Mouse (Mus musculus) gastrocnemius, adult 18-20 months (tissue): ENCODE data around the gene Gm9736. TPM values are rescaled to one million over a fixed set of nuclear protein-coding genes. Genes with fewer than 3 reads are reported as not detected.
"Not testable (repeated sequence)": the region's sequence is repeated elsewhere in the genome, so short reads cannot be mapped to it uniquely, and the experiment has no call there.

Experiments
- DNase-seq: peaks from one replicate; pipeline ENCODE4 v3.0.0; 2021; ENCODE audit warnings: low spot score
- long read RNA-seq, 2 experiments: library from polyadenylated mRNA; stranded (forward); transcript quantifications; one replicate each; pipeline ENCODE4 v2.0.0; 2021
- total RNA-seq, 2 experiments: library from RNA; stranded (reverse); gene quantifications; 2 replicates each; pipeline ENCODE4 v1.2.3; 2021

Gene Gm9736
- total RNA-seq, result not detected
- long read RNA-seq, experiment 1, result 0 reads
- long read RNA-seq, experiment 2, result 0 reads

DNA sequence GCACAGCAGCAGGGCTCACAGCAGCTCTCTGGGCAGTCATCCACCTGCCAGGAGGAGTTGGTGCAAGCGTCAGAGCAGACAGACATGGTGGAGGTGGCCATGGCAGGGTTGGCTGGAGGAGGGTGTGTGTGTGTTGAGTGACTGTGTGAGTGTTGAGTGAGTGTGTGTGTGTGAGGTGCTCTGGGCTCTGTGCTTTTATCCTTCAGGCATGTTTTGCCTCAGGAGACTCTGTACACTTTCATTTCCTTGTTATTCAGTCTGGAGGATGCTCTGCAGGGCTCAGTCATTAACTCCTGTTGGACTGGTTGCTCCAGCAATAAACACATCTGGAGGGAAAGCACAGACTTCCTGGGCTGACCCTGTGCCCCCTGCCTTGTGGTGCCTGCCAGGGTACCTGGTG is at the start of gene Gm9736:
Gene Gm9736, minus strand, starts transcription at position 101 of the 400 bp plus-strand sequence.
- DNase-seq, result not testable (repeated sequence)

DNA sequence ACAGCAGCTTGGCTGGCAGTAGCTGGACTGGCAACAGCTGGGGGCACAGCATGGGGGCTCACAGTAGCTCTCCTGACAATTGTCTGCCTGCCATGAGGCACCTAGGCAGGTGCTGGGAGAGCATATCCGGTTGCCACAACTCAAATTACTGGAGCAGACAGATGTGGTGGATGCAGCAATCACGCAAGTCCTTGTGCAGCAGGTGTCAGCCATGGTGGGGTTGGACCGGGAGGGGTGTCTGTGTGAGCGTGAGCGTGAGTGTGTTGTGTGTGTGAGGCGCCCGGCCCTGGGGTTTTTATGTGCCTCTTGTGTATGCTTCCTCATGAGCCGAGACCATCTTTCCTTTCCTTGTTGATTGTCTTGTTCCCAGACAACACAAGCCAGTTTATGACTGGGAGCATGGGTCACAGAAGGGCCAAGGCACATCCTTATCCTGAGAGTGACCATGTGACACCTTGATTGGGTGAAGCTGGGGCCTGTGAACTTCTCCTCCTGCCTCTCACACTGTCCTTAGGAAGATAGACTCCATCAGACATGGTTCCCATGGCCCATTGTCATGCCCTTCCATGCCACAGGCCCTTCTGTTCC is 47.9 kb upstream of the Gm9736 start, which contains the start of gene Gm19668:
Gene Gm19668, minus strand, starts transcription at position 213 of the 588 bp plus-strand sequence.
- no peak for DNase-seq

DNA sequence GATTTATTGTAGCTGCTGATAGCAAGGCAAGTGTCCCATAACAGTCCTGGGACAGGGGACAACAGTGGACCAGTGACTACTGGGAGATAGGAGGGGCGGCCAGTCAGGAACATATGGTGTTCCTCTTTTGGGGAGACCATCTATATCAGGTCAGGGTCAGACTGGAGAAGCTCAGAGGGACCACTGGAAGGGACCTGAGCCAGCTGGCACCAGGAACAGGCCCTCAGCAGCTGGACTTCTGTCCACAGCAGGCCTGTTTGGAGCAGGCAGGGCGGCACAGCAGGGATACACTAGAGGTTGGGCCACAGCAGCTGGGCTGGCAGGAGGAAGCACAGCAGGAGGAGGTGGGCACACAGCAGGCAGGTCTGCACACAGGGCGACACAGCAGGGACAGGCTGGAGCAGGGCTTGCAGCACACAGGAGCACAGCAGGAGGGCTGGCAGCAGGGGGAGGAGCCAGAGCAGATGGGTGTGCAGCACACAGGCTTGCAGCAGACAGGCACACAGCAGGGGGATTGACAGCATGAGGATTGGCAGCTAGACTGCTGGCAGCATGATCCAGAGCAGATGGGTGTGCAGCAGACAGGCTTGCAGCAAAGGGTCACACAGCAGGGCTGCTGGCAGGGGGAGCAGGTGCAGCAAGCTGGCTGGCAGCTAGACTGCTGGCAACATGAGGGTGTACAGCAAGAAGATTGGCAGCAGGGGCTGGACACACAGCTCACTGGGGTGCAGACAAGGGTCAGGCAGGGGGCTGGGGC is 47.2 kb upstream of the Gm9736 start:
- not testable (repeated sequence) for DNase-seq

DNA sequence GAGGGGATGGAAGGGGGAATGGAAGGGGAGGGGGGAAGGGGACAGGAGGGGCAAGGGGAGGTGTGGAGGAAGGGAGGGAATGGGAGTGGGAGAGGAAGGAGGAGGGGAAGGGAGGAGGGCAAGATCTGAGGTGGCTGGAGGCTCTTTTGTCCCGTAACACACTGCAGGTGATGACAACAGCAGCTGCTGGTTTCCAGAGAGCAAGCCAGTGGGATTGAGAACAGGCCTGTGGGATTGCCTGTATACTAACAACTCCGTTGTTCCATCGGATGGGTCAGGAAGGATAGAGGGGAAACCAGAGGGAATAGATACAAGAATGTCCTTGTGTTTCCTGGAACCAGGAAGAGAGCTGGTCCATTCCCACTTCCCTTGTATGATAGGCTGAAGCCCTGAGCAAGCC is 46.5 kb upstream of the Gm9736 start:
- DNase-seq, result no peak

DNA sequence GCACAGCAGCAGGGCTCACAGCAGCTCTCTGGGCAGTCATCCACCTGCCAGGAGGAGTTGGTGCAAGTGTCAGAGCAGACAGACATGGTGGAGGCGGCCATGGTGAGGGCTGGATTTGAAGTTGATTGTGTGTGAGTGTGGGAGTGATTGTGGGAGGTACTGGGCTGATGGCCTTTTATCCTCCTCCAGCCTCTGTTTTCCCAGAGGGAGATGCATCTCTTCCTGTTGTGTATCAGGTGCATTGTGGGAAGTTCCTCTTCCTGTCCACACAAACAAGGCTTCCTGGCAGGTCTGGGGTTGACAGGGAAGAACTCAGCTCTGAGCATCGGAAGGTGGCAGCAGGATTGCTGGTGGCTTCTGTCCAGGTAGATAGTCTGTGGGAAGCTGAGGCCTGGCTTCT is 43.8 kb upstream of the Gm9736 start, which contains the start of gene Gm9639:
Gene Gm9639, minus strand, starts transcription at position 101 of the 400 bp plus-strand sequence.
- DNase-seq, result no peak

DNA sequence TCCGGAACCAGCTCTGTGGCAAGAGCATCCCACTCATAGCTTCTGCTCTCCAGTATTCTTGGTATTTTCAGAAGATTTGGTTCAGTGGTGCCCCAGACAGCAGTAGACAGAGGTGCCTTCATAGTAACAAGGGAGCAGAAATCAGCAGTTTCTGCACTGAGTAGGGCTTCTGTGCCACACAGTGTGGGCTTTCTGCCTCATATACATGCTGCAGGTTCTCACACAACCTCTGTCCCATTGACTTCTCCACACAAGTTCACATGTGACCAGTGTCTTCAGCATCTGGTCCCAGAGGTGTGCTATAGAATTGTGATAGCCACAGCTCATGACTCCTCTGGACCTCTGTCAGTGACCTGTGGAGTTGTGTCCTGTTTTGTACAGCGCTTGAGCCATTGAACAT is 37.5 kb upstream of the Gm9736 start:
- DNase-seq, result no peak

DNA sequence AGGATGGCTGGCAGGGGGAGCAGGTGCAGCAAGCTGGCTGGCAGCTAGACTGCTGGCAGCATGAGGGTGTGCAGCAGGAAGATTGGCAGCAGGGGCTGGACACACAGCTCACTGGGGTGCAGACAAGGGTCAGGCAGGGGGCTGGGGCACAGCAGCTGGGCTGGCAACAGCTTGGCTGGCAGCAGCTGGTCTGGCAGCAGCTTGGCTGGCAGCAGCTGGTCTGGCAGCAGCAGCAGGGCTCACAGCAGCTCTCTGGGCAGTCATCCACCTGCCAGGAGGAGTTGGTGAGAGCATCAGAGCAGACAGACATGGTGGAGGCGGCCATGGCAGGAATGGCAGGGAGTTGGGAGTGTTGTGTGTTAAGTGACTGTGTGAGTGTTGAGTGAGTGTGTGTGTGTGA is 36.7 kb upstream of the Gm9736 start, which contains the start of gene Gm7137:
Gene Gm7137, minus strand, starts transcription at position 325 of the 400 bp plus-strand sequence.
- DNase-seq, result not testable (repeated sequence)

DNA sequence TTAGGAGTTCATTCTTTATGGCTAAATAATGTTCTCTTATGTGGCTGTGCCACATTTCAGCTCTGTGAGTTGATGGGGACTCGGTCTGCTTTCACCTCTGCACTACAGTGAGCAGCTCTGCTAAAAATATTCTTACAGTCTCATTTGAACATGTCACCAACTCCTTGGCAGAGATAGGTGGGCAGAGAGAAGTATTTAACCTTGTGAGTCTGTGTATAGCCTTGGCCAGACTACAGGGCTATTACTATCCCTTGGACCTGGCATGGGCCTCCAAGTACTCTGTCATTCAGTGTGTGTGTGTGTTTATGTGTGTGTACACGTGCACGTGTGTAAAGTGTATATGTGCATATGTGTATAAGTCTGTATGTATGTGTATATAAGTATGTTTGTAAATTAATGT is 32.2 kb upstream of the Gm9736 start:
- DNase-seq, result not testable (repeated sequence)

DNA sequence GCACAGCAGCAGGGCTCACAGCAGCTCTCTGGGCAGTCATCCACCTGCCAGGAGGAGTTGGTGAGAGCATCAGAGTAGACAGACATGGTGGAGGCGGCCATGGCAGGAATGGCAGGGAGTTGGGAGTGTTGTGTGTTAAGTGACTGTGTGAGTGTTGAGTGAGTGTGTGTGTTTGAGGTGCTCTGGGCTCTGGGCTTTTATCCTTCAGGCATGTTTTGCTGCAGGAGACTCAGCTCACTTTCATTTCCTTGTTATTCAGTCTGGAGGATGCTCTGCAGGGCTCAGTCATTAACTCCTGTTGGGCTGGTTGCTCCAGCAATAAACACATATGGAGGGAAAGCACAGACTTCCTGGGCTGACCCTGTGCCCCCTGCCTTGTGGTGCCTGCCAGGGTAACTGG is 31.3 kb upstream of the Gm9736 start, which contains the start of gene Gm3250:
Gene Gm3250, minus strand, starts transcription at position 101 of the 400 bp plus-strand sequence.
- not testable (repeated sequence) for DNase-seq

DNA sequence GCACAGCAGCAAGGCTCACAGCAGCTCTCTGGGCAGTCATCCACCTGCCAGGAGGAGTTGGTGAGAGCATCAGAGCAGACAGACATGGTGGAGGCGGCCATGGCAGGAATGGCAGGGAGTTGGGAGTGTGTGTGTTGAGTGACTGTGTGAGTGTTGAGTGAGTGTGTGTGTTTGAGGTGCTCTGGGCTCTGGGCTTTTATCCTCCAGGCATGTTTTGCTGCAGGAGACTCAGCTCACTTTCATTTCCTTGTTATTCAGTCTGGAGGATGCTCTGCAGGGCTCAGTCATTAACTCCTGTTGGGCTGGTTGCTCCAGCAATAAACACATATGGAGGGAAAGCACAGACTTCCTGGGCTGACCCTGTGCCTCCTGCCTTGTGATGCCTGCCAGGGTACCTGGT is 25.7 kb upstream of the Gm9736 start, which contains the start of gene Gm7138:
Gene Gm7138, minus strand, starts transcription at position 101 of the 400 bp plus-strand sequence.
- not testable (repeated sequence) for DNase-seq

DNA sequence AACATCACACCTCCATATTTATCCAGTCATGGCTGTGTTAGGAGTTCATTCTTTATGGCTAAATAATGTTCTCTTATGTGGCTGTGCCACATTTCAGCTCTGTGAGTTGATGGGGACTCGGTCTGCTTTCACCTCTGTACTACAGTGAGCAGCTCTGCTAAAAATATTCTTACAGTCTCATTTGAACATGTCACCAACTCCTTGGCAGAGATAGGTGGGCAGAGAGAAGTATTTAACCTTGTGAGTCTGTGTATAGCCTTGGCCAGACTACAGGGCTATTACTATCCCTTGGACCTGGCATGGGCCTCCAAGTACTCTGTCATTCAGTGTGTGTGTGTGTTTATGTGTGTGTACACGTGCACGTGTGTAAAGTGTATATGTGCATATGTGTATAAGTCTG is 21.0 kb upstream of the Gm9736 start:
- DNase-seq, result not testable (repeated sequence)

DNA sequence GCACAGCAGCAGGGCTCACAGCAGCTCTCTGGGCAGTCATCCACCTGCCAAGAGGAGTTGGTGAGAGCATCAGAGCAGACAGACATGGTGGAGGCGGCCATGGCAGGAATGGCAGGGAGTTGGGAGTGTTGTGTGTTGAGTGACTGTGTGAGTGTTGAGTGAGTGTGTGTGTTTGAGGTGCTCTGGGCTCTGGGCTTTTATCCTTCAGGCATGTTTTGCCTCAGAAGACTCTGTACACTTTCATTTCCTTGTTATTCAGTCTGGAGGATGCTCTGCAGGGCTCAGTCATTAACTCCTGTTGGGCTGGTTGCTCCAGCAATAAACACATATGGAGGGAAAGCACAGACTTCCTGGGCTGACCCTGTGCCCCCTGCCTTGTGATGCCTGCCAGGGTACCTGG is 20.1 kb upstream of the Gm9736 start, which contains the start of gene Gm3238:
Gene Gm3238, minus strand, starts transcription at position 101 of the 400 bp plus-strand sequence.
- not testable (repeated sequence) for DNase-seq

DNA sequence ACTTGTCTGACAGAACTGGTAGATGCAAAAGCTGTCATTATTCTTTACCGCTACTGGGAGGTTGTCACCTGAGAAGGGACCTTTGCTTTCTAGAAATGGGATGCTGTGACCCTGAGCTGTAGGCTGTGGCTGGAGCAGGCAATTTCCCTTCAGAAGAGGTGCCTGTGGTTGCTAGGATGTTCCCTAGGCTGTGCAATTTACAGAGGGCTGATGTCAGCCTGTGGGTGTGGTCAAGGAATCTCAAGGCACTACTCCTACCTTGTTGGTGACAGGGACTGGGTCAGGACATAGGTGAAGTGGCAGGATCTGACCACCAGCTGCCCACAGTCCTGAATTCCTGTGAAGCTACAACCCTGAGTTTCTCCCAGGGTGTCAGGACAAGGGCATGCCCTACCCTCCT is 18.6 kb upstream of the Gm9736 start:
- no peak for DNase-seq

DNA sequence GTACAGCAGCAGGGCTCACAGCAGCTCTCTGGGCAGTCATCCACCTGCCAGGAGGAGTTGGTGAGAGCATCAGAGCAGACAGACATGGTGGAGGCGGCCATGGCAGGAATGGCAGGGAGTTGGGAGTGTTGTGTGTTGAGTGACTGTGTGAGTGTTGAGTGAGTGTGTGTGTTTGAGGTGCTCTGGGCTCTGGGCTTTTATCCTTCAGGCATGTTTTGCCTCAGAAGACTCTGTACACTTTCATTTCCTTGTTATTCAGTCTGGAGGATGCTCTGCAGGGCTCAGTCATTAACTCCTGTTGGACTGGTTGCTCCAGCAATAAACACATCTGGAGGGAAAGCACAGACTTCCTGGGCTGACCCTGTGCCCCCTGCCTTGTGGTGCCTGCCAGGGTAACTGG is 8.4 kb upstream of the Gm9736 start, which contains the start of gene Gm3233:
Gene Gm3233, minus strand, starts transcription at position 101 of the 400 bp plus-strand sequence.
- not testable (repeated sequence) for DNase-seq

DNA sequence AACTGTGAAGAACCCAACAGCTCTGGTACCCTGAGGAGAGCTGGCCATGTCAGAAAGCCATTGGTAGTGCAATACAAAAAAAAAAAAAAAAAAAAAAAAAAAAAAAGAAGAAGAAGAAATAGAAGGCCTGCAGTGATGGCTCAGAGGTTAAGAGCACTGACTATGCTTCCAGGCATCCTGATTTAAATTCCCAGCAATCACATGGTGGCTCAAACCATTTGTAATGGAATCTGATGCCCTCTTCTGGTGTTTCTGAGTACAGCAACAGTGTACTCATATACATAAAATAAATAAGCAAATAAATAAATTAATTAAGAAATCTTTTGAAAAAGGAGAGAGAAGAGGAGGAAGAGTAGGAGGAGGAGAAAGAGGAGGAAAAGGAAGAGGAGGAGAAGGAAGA is 2.3 kb upstream of the Gm9736 start:
- no peak for DNase-seq

DNA sequence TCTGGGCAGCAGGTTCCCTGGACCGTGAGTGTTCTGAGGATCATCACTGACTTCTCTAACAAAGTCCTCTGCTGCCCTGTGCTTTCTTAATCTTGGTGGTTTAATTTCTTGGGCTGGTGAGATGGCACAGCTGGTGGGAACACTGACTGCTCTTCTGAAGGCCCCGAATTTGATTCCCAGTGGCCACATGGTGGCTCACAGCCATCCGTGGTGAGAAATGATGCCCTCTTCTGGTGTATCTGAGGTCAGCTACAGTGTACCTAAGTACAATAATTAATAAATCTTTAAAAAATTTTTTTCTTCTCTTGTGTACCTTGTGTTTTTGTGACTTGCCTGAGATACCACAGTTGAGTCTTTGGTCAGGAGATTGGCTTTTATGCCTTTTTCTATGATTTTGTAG is 1.2 kb upstream of the Gm9736 start:
- not testable (repeated sequence) for DNase-seq

DNA sequence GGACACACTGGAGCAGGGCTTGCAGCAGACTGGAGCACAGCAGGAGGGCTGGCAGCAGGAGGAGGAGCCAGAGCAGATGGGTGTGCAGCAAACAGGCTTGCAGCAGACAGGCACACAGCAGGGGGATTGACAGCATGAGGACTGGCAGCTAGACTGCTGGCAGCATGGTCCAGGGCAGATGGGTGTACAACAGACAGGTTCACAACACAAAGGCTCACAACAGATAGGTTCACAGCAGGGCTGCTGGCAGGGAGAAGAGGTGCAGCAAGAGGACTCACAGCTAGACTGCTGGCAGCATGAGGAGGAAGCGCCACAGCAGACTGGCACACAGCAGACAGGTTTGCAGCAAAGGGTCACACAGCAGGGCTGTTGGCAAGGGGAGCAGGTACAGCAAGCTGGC is 468 bp downstream of the Gm9736 start:
- DNase-seq, result not testable (repeated sequence)

DNA sequence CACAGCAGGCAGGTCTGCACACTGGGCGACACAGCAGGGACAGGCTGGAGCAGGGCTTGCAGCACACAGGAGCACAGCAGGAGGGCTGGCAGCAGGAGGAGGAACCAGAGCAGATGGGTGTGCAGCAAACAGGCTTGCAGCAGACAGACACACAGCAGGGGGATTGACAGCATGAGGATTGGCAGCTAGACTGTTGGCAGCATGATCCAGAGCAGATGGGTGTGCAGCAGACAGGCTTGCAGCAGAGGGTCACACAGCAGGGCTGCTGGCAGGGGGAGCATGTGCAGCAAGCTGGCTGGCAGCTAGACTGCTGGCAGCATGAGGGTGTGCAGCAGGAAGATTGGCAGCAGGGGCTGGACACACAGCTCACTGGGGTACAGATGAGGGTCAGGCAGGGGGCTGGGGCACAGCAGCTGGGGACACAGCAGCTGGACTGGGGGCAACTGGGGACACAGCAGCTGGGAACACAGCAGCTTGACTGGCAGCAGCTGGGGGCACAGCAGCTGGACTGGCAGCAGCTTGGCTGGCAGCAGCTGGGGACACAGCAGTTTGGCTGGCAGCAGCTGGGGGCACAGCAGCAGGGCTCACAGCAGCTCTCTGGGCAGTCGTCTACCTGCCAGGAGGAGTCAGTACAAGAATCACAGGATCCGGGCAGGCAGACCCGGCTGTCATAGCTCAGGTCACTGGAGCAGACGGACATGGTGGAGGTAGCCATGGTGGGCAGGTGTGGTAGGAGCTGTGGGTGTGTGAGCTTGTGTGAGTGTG is 9.0 kb downstream of the Gm9736 start, which contains the start of gene Gm18596:
Gene Gm18596, minus strand, starts transcription at position 715 of the 765 bp plus-strand sequence.
- DNase-seq, result not testable (repeated sequence)

DNA sequence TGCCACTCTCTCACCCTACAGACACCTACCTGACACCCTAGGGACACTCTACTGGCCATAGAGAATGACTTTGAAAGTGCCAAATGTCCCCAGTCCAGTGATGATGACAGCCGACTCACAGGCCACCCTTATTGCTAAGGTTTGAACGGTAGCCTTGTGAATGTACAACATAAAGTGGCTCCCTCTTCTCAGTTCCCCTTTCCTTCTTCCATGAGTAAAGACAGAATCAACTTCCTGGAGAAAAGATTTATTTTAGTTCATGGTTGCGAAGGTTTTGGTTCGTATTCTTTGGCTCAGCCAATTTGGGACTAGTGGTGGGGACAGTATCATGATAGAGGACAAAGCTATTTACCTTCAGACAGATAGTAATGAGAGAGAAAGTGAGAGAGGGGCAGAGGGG is 12.2 kb downstream of the Gm9736 start:
- DNase-seq, result no peak

DNA sequence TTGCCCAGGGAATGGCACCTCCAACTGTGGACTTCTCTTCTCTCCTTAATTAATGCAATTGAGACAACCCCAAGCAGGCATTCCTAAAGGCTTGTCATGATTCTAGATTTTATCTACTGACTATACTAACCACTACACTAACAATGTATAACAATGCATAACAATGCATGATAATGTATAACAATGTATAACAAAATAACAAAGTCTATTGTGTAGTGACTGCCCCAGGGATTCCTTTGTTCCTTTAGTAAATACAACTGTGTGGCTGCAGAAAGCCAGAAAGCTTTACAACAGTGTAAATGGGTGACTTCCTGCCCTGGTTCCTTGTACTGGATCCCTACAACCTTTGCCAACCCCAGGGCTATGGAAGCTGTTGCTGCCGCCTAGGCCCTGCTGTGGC is 15.2 kb downstream of the Gm9736 start:
- DNase-seq, result no peak

DNA sequence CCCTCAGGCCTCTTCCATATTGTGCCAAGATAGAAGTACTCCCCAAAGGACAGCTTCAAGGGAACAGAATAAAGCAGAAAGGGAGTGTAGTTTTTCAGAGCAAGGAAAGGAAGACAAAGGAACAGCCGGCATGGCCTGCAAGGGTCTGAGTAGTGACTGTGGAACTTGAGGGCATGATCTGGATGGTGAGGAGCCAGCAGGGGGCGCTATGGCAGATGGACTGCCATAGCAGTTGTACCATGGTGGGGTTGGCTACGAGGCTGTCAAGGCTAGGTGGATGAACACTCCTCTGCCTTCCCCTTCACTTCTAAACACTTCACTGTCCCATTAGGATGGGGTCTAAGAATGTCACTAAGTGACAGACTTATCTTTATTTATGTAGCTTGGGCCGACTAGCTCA is 21.9 kb downstream of the Gm9736 start:
- no peak for DNase-seq
